Mouse (Mus musculus) embryonic facial prominence, embryonic 14.5 days (tissue): Measurements from ENCODE around the gene Med19. TPM values are rescaled to one million over a fixed set of nuclear protein-coding genes. Genes with fewer than 3 reads are reported as not detected.

Source experiments
- polyA plus RNA-seq: library from polyadenylated mRNA; unstranded; fragments of >200 nt; fragmentation: Nextera tagmentation; extraction: Ambion mirVana; gene quantifications from 2 replicates; pipeline ENCODE4 v1.2.1, GENCODE M21; 2014

The Med19 gene
- polyA plus RNA-seq, 1 experiment from 2014 or later, result 28.4 TPM

Other genes starting within 250 kb of the Med19 start
- gene Tfpi, start 201.6 kb upstream of the Med19 start, polyA plus RNA-seq, result 44.3 and 44.5 TPM in 2 replicates
- 48.9 and 49.0 TPM in 2 replicates for gene Ctnnd1, start 27.6 kb upstream of the Med19 start, polyA plus RNA-seq
- gene Btbd18, start 19.3 kb upstream of the Med19 start, polyA plus RNA-seq, result 0.14 TPM in 1 of 2 replicates, not detected in the other
- gene Selenoh, start 7.6 kb upstream of the Med19 start, polyA plus RNA-seq, result 237 and 272 TPM in 2 replicates
- not detected in 2 replicates for gene Gm28635, start 361 bp upstream of the Med19 start, polyA plus RNA-seq
- 99.0 and 103 TPM in 2 replicates for gene Tmx2, start 738 bp downstream of the Med19 start, polyA plus RNA-seq
- gene Zdhhc5, start 36.8 kb downstream of the Med19 start, polyA plus RNA-seq, result 31.4 and 31.6 TPM in 2 replicates
- gene Clp1, start 48.9 kb downstream of the Med19 start, polyA plus RNA-seq, result 22.6 and 24.2 TPM in 2 replicates
- gene Ypel4, start 55.7 kb downstream of the Med19 start, polyA plus RNA-seq, result 5.5 and 6.5 TPM in 2 replicates
- gene Gm19426, start 65.3 kb downstream of the Med19 start, polyA plus RNA-seq, result 3.9 and 4.0 TPM in 2 replicates
- gene Serping1, start 97.0 kb downstream of the Med19 start, polyA plus RNA-seq, result 63.0 and 64.7 TPM in 2 replicates
- 44.5 and 48.2 TPM in 2 replicates for gene Ube2l6, start 120.4 kb downstream of the Med19 start, polyA plus RNA-seq
- gene Smtnl1, start 144.2 kb downstream of the Med19 start, polyA plus RNA-seq, result 0.48 and 1.6 TPM in 2 replicates
- 55.5 and 55.7 TPM in 2 replicates for gene Timm10, start 148.6 kb downstream of the Med19 start, polyA plus RNA-seq
- 14.3 and 17.0 TPM in 2 replicates for gene Slc43a1, start 160.4 kb downstream of the Med19 start, polyA plus RNA-seq
- gene Rtn4rl2, start 208.3 kb downstream of the Med19 start, polyA plus RNA-seq, result 2.5 and 3.4 TPM in 2 replicates